Mouse (Mus musculus) testis, adult 2 months (tissue): Measurements from ENCODE around the gene 4931409K22Rik.

ENCODE experiments used
- CTCF ChIP-seq: fragments of 200-500 bp; IDR thresholded peaks from 2 replicates; pipeline ENCODE4 v1.5.1; 2012; ENCODE audit warnings: low read depth, mild to moderate bottlenecking, inconsistent platforms, low read length, moderate library complexity; ENCODE audit not compliant: control insufficient read depth, insufficient read depth, insufficient replicate concordance
- POLR2A ChIP-seq: fragments of 200-500 bp; IDR thresholded peaks from 2 replicates; pipeline ENCODE4 v1.6.1; 2012; ENCODE audit warnings: low read depth, mild to moderate bottlenecking, inconsistent platforms, low read length, moderate library complexity; ENCODE audit not compliant: control insufficient read depth

DNA sequence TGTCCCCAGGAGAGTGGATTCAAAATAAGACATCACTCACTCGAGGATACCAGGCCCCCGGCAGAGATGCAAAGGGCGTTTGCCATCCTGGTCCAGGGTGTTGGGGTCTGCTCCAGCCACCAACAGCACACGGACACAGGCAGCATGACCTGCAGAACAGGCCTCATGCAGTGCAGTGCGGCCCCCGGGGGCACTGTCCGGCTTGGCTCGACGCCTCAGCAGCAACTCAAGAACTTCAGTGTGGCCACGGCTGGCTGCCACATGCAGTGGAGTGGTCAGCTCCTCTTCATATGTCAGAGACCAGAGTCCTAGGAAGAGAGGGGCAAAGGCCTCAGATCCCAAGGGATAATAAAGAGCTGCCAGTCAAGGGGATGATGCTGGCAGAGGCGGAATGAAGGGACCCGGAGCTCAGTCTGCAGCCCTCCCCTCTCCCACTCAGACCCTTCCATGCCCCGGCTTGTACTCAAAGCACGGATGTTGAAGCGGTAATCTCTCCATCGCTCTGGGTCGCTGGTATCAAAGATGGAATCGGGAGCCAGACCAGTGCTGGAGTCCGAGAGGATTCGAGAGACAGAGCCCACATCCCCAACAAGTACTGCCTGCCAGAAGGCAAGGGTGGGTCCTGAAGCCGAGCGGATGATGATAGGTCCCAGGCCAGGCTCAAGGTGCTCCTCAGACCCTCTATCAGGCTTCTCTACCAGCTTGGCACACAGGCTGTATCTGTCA is 16.9 kb downstream of the 4931409K22Rik start:
- TF ChIP-seq CTCF (no peak), POLR2A (no peak)
